Mouse (Mus musculus): ENCODE measurements around the gene Klf13. TPM values are rescaled to one million over a fixed set of nuclear protein-coding genes. Genes with fewer than 3 reads are reported as not detected.
A peak's percentile ranks its signal among the peaks of the same experiment; 100 is the strongest.

Gene Klf13
- polyA plus RNA-seq, 1 experiment from 2014 or later, result 89.0 TPM

- Histone ChIP-seq H3K4me1 (ENCODE audit: insufficient read depth, low read depth, low read length) (no peaks in the 10 kb centered on the region; the same call in 1 of the 2 replicates), H3K27me3 (replicated peaks; ENCODE audit: insufficient read depth, low read length) (no peaks in the 10 kb centered on the region), H3K9me3 (ENCODE audit: low read length) (no peaks in the 10 kb centered on the region), H3K4me2 (replicated peaks; ENCODE audit: low read depth, low read length) (no peak overlapping the region), H3K4me3 (ENCODE audit: low read depth, low read length) (no peak overlapping the region), H3K9ac (replicated peaks; ENCODE audit: low read depth) (no peak overlapping the region), H3K27ac (ENCODE audit: low read length) (peak overlapping the region; percentile 47), H3K36me3 (ENCODE audit: insufficient read depth, low read length) (no peaks in the 10 kb centered on the region)
- DNase-seq (ENCODE audit: low spot score), result peak; percentile 60
- WGBS, result 51% methylated on average over 4 of the region's 4 CpGs
- TF ChIP-seq EP300 (IDR thresholded peaks at IDR 0.05) (peak; percentile 48), CTCF (IDR thresholded peaks at IDR 0.05) (no peak)
- no peak for ATAC-seq
These were observed 2.8 kb upstream of the Klf13 start for GRCm38 (mm10) chr7:63941501-63941900.

GRCm38 (mm10) chr7:63941050-63941449 lies 2.3 kb upstream of the Klf13 start:
- TF ChIP-seq CTCF (IDR thresholded peaks at IDR 0.05), result no peak
- no peak for TF ChIP-seq EP300 (IDR thresholded peaks at IDR 0.05)
- H3K9ac ChIP-seq (replicated peaks; ENCODE audit: low read depth), result no peak overlapping the region
- no peaks in the 10 kb centered on the region; the same call in 1 of the 2 replicates for H3K4me1 ChIP-seq (ENCODE audit: insufficient read depth, low read depth, low read length)
- no peaks in the 10 kb centered on the region for H3K36me3 ChIP-seq (ENCODE audit: insufficient read depth, low read length)
- no peak overlapping the region for H3K4me3 ChIP-seq (ENCODE audit: low read depth, low read length)
- H3K27ac ChIP-seq (ENCODE audit: low read length), result peak overlapping the region; percentile 47
- H3K27me3 ChIP-seq (replicated peaks; ENCODE audit: insufficient read depth, low read length), result no peaks in the 10 kb centered on the region
- no peak overlapping the region for H3K4me2 ChIP-seq (replicated peaks; ENCODE audit: low read depth, low read length)
- ATAC-seq (no peak), DNase-seq (ENCODE audit: low spot score) (no peak)
- 83% methylated on average over 3 of the region's 3 CpGs for WGBS
- no peaks in the 10 kb centered on the region for H3K9me3 ChIP-seq (ENCODE audit: low read length)

- H3K27ac ChIP-seq (ENCODE audit: low read length), result peak overlapping the region; percentile 99
These were observed 1.6 kb upstream of the Klf13 start for GRCm38 (mm10) chr7:63940321-63940720.

GRCm38 (mm10) chr7:63939397-63939951 lies 759 bp upstream of the Klf13 start:
- H3K9me3 ChIP-seq (ENCODE audit: low read length), result no peaks in the 10 kb centered on the region
- ATAC-seq, result peak; percentile 21
- peak; percentile 87 for DNase-seq (ENCODE audit: low spot score)

More at GRCm38 (mm10) chr7:63940321-63940720, 1.6 kb upstream of the Klf13 start:
- no peaks in the 10 kb centered on the region for H3K27me3 ChIP-seq (replicated peaks; ENCODE audit: insufficient read depth, low read length)
- 90% methylated on average over 5 of the region's 5 CpGs for WGBS
- DNase-seq (ENCODE audit: low spot score) (peak; percentile 74), ATAC-seq (no peak)
- H3K4me1 ChIP-seq (ENCODE audit: insufficient read depth, low read depth, low read length), result peaks cover 5% of the 10 kb centered on the region; the same call in 1 of the 2 replicates
- H3K36me3 ChIP-seq (ENCODE audit: insufficient read depth, low read length), result no peaks in the 10 kb centered on the region
- H3K9me3 ChIP-seq (ENCODE audit: low read length), result no peaks in the 10 kb centered on the region
- H3K4me2 ChIP-seq (replicated peaks; ENCODE audit: low read depth, low read length), result no peak overlapping the region
- no peak overlapping the region for H3K9ac ChIP-seq (replicated peaks; ENCODE audit: low read depth)
- no peak overlapping the region for H3K4me3 ChIP-seq (ENCODE audit: low read depth, low read length)
- no peak; the same call in 1 of the 2 replicates for TF ChIP-seq EP300 (IDR thresholded peaks at IDR 0.05)
- TF ChIP-seq CTCF (IDR thresholded peaks at IDR 0.05), result peak; percentile 18; the same call in 1 of the 2 replicates

GRCm38 (mm10) chr7:63938066-63938913 lies 425 bp downstream of the Klf13 start:
- Histone ChIP-seq H3K4me1 (ENCODE audit: insufficient read depth, low read depth, low read length) (peaks cover 9% of the 10 kb centered on the region; the same call in 1 of the 2 replicates), H3K27ac (ENCODE audit: low read length) (peak overlapping the region; percentile 100), H3K4me2 (replicated peaks; ENCODE audit: low read depth, low read length) (peak overlapping the region; percentile 90), H3K9me3 (ENCODE audit: low read length) (no peaks in the 10 kb centered on the region), H3K27me3 (replicated peaks; ENCODE audit: insufficient read depth, low read length) (no peaks in the 10 kb centered on the region), H3K4me3 (ENCODE audit: low read depth, low read length) (peak overlapping the region; percentile 99), H3K9ac (replicated peaks; ENCODE audit: low read depth) (peak overlapping the region; percentile 100), H3K36me3 (ENCODE audit: insufficient read depth, low read length) (no peaks in the 10 kb centered on the region)
- whole genome bisulfite sequencing, result under 1% methylated on average over 69 of the region's 121 CpGs
- ATAC-seq, result peak; percentile 40
- DNase-seq (ENCODE audit: low spot score), result peak; percentile 86
- no peak for TF ChIP-seq EP300 (IDR thresholded peaks at IDR 0.05)
- no peak for TF ChIP-seq CTCF (IDR thresholded peaks at IDR 0.05)

More at GRCm38 (mm10) chr7:63939397-63939951, 759 bp upstream of the Klf13 start:
- peak overlapping the region; percentile 99 for H3K4me3 ChIP-seq (ENCODE audit: low read depth, low read length)
- H3K36me3 ChIP-seq (ENCODE audit: insufficient read depth, low read length), result no peaks in the 10 kb centered on the region
- H3K4me2 ChIP-seq (replicated peaks; ENCODE audit: low read depth, low read length), result peak overlapping the region; percentile 90
- H3K4me1 ChIP-seq (ENCODE audit: insufficient read depth, low read depth, low read length), result peaks cover 7% of the 10 kb centered on the region; the same call in 1 of the 2 replicates
- WGBS, result 4% methylated on average over 33 of the region's 39 CpGs
- H3K9ac ChIP-seq (replicated peaks; ENCODE audit: low read depth), result peak overlapping the region; percentile 75
- TF ChIP-seq EP300 (IDR thresholded peaks at IDR 0.05), result peak; percentile 86
- peak; percentile 57 for TF ChIP-seq CTCF (IDR thresholded peaks at IDR 0.05)
- peak overlapping the region; percentile 99 for H3K27ac ChIP-seq (ENCODE audit: low read length)
- no peaks in the 10 kb centered on the region for H3K27me3 ChIP-seq (replicated peaks; ENCODE audit: insufficient read depth, low read length)
